Mouse (Mus musculus) right cerebral cortex, adult 18-20 months (tissue): ENCODE data around the gene 1110002E22Rik.

Source experiments
- DNase-seq: peaks from one replicate; pipeline ENCODE4 v3.0.0; 2022; ENCODE audit warnings: mixed read lengths

1110002E22Rik gene

DNA sequence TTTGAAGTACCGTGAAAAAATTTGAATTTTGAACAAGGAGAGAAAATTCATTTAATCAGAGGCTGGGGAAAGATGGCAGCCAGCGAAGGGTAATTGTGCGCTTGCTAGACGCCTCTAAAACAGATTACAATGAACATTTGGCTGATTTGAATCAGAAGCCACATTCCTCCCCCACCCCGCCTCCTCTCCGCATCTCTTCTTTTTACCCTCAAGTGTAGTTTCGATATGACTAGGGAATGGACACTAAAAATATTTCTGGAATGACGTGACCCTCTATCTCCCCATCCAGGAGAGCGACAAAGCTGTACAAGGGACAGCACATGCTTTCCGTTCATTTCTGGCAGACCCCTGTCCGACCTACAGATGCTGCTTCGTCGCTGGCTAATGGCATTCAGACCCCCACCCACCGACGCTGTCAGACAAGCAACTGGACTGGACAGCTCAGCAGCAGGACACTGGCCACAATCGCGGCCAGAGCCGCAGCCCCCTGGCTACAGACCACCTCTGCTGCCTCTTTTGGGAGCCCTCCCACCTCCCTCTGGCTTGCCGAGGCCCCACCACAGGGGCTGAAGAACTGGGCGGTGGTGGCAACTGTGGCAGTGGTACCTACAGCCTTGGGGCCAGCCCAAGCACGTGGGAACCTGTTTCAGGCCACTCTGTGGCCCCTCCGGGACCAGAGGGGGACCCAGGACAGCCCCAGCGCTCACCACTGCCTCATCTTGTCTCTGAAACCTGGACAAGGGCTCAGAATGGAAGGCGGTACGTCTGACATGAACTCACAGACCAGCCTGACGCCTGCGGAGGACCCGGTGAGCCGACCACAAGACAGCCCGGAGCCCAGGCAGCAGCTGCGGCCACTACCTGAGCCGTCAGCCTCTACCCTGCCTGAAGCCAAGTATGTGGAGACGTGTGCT, at the start of gene 1110002E22Rik:
1110002E22Rik (plus strand) TSS at position 321 of the 914 bp plus-strand sequence.
- peak; percentile 61 for DNase-seq

- no peak for DNase-seq
Observed at GRCm38 (mm10) chr3:138016810-138017209, 48.0 kb upstream of the 1110002E22Rik start.

GRCm38 (mm10) chr3:138022003-138022402, 42.8 kb upstream of the 1110002E22Rik start:
- no peak for DNase-seq

DNA sequence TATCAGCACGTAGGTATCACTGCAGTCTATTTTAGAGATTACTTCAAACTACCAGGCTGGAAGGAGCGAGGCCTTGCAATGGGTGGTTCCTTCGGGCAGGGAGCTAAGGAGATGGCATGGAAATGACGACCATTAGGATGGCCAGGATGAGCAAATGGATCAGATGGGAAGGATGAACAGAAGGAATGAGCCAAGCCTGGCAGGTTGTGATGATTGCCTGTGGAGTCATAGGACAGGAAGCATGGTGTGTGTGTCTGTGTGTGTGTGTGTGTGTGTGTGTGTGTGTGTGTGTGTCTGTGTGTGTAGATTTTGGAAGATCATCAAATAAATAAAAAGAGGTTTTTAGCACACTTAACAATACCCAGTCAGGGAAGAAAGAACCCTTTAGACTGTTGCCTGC, 42.2 kb upstream of the 1110002E22Rik start:
- DNase-seq = no peak

GRCm38 (mm10) chr3:138026286-138026685, 38.6 kb upstream of the 1110002E22Rik start:
- peak; percentile 18 for DNase-seq

DNA sequence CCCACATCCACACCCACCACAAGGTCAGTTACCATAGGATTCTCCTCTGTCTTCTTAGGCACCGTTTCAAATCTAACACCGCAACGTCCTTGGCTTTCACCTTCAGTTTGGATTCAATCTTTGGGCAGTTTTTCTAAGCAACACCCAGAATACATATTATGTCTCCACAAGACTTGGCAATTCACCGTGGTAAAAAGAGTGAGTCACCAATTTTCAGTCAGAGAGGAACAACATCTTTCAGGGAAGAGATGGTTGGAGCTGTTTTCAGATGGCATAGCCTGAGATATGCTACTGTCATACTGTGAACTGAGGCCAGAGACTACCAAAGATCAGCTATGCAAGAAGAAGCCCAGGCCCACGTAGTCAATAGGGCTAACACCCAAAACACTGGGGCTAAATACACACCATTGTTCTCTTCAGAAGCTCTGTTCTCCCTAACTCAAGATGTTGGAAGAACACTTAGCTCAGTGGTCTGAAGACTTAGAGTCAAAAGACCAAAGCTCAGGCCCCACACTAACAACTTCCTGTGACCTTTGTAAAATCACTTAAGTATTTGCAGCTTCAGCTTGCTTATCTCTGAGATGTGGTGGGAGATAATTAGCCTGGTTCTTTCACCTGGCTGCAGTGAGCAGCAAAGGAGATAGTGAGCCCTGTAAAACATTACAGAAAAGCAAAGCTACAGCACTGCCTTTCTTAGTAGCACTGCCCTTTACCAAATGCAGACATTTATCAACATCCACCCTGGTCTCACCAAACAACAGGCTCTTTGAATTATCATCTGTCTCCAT, 37.1 kb upstream of the 1110002E22Rik start:
- peak; percentile 5 for DNase-seq

- DNase-seq = peak; percentile 33
Observed at GRCm38 (mm10) chr3:138029351-138029750, 35.5 kb upstream of the 1110002E22Rik start.

- DNase-seq = no peak
Observed at GRCm38 (mm10) chr3:138030563-138030962, 34.3 kb upstream of the 1110002E22Rik start.

DNA sequence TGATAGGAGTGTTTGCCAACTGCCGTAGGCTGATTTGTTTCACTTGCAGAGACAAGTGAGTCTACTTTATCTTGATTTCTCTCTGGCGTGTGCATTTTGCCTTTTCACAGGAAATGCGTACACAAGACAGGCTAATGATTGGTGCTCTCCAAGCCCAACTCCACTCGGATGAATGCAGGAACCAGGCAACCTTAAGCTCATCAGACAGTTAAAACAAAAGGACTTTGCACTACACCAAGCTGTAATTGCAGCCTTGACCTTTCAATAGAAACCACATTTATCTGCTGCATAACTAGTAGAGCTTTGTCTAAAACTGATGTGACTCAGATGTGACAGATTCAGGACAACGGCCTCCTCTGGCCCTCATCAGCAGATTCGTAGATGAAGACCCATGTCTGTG, 30.9 kb upstream of the 1110002E22Rik start:
- DNase-seq = no peak

DNA sequence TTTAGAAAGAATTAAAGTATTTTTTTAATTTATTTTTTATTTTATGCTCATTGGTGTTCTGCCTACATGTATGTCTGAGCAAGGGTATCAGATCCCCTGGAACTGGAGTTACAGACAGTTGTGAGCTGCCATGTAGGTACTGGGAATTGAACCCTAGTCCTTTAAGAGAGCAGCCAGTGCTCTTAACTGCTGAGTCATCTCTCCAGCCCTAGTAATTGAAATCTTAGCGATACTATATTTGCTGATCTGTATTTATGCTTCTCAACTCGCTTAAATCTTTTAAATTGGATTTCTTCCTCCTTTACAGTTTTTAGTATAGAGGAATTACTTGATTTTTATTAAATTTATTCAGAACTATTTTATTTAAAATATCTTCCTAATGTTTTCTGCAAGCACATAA, 23.9 kb upstream of the 1110002E22Rik start:
- DNase-seq = no peak

DNA sequence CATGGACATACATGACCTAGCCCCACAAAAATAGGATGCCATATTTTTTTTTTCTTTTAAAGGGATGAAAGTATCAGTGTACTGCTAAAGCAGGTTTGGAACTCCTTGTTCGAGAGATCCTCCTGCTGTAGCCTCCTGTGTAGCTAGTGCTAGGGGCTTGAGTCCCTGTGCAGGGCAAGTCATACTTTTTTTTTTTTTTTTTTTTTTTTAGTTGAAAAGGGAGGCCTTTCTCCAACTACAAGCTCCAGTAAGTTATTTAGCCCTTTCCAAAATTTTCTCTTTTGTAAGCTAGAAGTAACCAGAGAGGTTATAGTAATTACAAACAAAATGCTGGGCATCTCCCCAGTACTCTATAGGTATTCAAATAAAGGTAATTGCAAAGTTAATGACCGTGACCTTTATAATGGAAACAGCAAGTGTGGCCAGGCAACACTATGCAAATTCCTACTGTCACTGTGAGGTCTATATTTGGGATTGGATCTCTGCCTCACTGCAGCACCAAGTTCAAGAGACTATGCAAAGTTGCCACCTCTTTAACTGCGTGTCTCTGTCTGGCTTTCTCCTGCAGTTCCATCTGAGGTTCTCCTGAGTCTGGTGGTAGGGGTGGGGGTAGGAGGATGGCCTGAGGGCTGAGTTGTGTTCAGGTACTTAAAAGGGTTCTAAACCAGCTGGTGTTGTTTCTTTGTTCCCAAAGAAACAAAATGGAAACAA, 23.1 kb upstream of the 1110002E22Rik start:
- DNase-seq = no peak

GRCm38 (mm10) chr3:138043316-138043715, 21.5 kb upstream of the 1110002E22Rik start:
- DNase-seq = no peak

DNA sequence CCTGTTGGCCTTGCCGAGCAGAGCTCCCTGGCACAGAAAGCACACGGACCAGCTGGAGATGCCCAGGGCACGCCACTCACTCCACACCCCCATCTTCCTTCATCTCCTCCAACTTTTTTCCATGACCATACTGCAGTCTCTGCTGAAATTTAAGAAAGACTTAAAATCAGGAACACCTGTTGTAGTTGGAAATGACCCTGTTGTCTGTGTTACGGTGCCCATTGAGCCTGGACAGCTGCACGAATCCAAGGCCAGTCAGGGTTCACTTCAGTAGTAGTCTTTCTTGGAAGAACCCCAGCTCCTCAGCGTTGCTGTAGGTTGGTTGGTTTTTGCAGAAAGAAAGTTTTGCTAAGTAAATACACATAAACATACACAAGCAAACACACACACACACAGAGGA, 15.3 kb upstream of the 1110002E22Rik start:
- no peak for DNase-seq

- DNase-seq = no peak
Observed at GRCm38 (mm10) chr3:138050772-138051171, 14.1 kb upstream of the 1110002E22Rik start.

DNA sequence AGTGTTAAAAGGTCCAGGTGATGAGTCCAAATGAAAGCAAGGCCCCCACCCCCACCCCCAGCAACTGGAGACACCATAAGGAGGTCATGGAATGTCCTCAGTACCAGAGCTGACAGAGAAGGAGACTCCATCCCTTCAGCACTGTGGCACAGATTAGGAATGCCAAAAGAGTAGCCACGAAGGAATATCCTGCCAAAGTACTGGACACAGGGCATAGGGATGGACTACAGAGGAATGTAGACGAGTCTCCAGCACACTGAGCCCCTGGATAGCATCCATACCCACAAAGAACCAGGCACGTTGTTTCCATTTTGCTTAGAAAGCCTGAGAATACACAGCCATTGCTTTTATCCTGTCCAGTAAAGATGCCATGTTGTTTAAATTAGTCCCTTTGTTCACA, 13.4 kb upstream of the 1110002E22Rik start:
- DNase-seq = no peak

GRCm38 (mm10) chr3:138053969-138054368, 10.9 kb upstream of the 1110002E22Rik start:
- no peak for DNase-seq

- no peak for DNase-seq
Observed at GRCm38 (mm10) chr3:138056976-138057375, 7.9 kb upstream of the 1110002E22Rik start.

DNA sequence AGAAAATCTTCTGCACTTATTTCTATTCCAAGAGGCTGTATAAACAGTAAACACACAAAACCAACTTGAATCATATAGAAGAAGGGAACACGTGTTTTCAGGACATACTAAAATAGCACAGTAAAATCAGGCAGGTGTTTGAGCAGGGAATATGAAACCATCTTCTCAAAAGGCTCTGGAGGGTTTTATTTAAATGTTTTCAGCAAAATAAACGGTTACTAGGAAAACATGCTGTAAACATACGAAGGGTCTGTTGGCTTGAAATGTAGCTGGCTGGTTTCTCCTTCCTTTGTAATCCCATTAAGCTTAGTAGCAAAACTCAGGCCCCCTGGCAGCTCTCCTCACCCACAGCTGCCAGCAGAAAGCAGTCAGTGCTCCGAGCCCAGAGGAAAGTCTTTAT, 6.6 kb upstream of the 1110002E22Rik start:
- no peak for DNase-seq

DNA sequence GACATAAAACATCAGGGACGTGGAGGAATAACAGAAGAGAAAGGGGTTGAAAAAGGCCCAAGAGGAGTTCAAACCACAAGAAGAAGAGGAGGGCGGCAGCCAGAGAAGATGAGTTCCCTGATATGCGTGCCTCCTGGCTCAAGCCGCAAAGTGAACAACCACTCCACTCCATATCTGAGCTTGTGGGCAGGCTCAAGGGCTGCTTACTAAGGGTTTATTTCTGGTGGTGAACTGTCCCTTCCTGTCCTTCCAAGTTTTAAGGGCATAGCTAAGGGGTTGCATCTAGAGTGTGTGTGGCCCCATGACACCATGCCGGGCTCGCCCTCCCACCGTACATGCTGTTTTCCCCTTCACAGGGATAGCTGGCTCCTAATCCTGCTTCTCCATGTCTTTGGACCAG, 4.4 kb upstream of the 1110002E22Rik start:
- DNase-seq = no peak

DNA sequence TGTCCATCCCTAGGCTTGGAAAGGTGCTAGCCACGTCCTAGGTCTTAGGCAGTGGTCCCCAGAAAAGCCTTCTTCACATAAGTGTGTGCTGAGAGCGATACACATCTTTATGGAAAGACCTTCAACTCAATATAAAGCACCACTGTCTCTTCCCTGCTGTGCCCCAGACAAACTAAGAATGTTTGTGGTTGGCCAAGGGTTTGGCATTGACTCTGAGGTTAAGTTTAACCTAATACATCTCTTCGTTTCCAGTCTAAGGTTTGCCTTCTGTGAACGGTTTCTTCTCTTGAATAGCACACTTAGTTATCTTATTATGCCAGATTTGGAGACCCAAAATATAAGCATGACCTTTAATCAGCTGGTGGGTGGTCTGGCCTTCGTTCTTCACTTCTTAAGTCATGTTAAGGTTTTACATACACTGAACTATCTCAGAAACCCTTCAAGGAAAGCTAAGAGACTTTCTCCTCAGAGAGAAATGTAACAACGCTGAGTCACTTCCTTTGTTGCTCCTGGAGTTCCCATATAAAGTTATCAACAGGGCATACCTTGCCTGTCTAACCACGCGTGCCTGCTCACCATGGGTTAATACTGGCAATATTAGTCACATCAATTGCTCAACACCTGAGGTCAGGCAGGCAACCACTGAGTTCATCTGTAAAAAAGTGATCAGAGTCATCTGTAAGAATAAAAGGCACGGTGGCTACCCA, 3.5 kb upstream of the 1110002E22Rik start:
- DNase-seq = no peak

DNA sequence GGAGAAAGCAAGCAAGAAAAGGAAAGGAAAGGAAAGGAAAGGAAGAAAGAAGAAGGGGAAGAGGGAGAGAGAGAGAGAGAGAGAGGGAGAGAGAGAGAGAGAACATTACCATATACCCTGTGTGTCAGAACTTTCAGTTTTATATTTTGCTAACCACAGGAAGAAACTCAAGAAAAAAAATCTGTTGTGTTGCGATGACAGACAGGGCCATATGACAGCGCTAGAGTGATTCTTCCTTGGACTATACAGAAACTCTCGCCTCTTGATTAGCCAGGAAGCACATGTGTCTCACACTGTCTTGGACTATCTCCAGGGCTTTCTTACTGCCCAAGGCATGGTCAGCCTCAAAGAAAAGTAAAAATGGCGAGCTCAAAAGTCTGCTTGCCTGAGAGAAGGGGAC, 2.2 kb upstream of the 1110002E22Rik start:
- no peak for DNase-seq

DNA sequence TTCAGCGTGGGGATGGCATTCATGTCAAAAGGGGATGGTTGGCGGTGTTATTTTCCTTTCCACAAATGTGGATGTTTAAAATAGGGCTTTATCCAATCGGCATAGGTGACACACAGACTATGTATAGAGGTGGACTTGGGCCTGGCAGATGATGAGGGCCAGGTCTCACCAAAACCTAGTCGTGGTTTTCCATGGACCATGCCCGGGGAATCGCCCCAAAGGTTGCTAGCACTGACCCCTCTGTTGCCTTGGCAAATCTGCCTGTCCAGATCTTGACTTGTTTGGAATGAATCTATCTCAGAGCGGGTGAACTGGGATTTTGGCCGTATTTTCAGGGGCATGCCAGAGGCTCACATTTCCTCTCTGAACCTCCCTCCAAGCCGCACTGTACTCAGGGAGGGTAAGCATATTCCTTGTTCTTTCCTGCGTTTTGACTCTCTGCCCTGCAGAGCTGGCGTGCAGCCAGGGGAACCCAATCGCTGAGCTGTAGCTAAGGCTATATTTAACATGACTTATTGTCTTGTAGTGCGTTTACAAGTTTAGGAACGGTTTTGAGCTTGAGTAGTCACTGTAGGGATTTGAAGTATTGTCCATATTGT, 1.0 kb upstream of the 1110002E22Rik start:
- DNase-seq = no peak
